Mouse (Mus musculus) monocyte, adult 5-6 weeks (primary cell): Measurements from ENCODE around the gene Paf1. TPM values are rescaled to one million over a fixed set of nuclear protein-coding genes. Genes with fewer than 3 reads are reported as not detected.

Source experiments
- ATAC-seq: fragments of 153-309, 156-312 bp; replicated peaks from 2 replicates; pipeline ENCODE4 v1.8.0; 2017; ENCODE audit warnings: mild to moderate bottlenecking; ENCODE audit not compliant: low TSS enrichment, insufficient number of reproducible peaks, severe bottlenecking, poor library complexity, low FRiP score
- total RNA-seq: library from RNA; stranded (forward); fragments of 200-1000, 200-491, 200-594 nt; gene quantifications from 3 replicates; pipeline ENCODE4 v1.2.3, GENCODE M21; 2017

The Paf1 gene
- total RNA-seq: 162 to 264 TPM (median 189 TPM) in 3 replicates

DNA sequence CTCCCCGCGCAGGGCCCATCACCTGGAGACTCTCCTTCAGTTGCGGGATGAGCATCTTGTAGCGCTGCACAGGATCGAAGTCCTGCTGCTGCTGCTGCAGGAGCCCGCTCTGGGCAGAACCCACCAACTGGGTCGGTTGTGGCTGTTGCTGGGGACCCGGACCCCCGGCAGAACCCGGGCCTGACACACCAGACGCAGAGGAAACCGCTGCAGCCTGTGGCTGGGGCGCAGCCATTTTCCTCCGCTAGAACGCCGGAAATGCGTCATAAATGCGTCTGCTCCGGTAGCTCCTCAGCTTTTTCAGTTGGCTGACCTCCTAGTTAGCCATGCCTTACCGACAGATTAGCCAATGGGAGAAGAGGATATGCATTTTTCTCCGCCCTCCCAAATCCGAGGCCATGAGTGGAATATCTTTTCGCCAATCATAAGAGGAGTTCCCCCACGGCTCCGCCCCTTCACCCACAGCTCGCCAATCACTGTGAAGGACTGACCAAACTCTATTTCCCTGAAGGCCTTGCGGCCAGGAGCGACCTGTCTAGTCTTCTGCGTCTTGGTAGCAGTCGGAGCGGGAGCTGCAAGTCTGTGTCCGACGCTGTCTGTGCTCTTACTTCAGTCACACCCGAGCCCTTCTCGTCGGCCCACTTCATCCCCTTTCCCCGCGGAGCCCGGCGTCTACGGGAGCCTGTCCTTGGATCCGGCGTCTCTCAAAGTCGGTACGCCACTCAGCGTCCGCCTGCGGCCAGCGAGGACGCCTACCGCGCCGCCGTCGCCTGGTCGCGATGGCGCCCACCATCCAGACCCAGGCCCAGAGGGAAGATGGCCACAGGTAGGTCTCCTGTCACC is at the start of gene Paf1, which contains the start of gene Med29:
TSS of gene Paf1 (plus strand) at position 523 of the 843 bp plus-strand sequence.
TSS of gene Med29 (minus strand) at position 280 of the 843 bp plus-strand sequence.
- ATAC-seq: peak; percentile 98

DNA sequence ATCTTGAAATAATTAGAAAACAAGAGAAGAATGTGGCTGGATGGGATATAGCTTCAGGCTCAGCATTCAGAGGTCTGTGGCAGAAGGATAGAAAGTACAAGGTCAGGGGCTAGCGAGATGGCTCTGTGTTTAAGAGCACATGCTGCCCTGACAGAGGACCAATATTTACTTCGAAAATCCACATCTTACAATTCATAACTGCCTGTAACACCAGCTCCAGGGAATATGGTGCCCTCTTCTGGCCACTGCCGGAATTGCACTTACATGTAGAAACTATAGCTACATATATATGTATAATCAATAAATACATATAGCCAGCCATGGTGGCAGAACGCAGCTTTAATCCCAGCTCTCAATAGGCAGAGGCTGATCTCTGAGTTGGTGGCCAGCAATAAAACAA is 48.1 kb upstream of the Paf1 start:
- peak; percentile 70 for ATAC-seq

DNA sequence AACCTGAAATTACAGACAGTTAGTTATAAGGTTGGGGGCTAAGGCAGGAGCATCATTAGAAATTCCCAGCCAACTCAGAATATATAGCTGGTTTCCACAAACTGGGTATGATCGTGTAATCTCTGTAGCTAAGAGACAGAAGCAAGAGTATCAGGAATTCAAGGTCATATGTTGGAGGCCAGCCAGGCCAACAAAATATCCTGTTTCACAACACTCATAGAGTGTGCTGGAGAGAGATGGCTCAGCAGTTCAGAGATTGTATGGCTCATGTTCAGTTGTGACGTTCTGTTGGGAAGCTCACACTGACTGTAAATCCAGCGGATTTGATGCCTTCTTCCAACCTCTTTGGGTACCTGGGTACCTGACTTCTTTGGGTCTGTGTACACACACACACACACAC is 45.0 kb upstream of the Paf1 start:
- ATAC-seq: no peak

DNA sequence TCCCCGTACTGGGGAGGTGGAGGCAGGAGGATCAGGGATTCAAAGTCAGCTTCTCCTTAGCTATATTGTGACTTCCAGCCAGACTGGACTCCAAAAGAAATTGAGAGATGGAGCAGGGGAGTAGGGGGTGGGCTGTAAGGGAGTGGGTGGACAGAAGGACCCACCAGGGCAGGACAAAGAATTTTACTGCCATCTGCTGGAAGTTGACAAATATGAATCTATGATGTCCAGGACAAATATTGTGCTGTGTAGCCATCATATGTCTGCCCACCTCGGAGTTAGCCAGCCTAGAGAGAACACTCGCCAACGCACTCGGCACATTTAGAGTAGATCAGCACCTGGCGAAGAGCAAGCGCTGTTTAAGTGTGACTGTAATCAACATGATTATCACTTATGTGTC is 44.1 kb upstream of the Paf1 start:
- no peak for ATAC-seq

- ATAC-seq: peak; percentile 93
These were observed 42.4 kb upstream of the Paf1 start, which contains the start of gene Rps16 for GRCm38 (mm10) chr7:28350155-28350883. TSS of gene Rps16 (plus strand) at chr7:28350652.

GRCm38 (mm10) chr7:28351676-28352191 is 41.0 kb upstream of the Paf1 start:
- no peak for ATAC-seq

GRCm38 (mm10) chr7:28353267-28353666 is 39.5 kb upstream of the Paf1 start:
- ATAC-seq: no peak

GRCm38 (mm10) chr7:28354113-28354581 is 38.6 kb upstream of the Paf1 start:
- ATAC-seq: no peak

DNA sequence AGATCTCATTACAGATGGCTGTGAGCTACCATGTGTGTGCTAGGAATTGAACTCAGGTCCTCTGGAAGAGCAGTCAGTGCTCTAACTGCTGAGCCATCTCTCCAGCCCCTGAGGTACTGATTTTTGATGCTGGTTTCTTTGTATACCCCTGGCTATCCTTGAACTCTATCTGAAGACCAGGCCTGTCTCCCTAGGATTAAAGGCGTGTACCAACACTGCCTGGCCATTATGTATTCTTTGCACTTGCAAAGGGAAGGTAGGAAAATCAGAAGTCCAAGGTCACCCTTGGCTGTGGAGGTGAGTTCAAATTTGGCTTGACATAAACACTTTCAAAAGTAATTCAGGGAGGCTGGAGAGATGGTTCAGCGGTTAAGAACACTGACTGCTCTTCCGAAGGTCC is 38.2 kb upstream of the Paf1 start:
- no peak for ATAC-seq

DNA sequence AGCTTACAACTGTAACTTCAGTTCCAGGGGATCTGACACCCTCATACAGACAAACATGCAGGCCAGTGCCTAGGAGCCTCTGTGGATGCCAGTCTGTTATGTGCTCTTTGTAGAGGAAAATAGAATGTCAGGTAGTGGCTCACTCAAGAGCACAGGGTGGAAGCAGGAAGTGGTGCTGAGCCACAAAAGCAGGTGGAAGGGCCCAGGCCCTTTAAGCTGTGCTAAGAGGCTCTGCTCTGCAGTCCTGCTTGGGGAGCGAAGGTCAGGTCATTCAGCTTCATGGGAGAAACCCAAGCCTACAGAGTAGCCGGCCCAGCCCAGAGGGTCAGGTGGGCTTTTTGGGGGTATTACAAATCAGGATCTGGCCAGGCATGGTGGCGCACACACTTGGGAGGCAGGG is 37.5 kb upstream of the Paf1 start:
- no peak for ATAC-seq

DNA sequence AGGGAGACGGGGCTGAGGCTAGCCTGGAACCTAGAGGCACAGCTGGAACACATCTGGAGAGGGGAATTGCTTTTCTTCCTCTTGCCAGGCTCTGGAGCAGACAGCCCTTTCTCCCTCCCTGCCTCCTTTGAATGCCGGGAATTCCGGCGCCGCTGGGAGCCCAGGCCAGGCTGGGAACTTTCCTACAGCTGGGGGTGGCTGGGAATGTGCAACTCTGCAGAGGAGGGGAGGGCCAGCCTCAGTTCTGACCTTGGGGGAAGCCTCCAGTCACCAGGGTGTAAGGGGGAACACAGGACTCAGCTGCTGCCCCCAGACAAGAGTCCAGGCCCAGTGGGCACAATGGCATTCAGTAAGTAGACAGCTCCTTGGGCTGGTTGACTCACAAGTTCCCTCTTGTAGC is 35.8 kb upstream of the Paf1 start:
- ATAC-seq: no peak

DNA sequence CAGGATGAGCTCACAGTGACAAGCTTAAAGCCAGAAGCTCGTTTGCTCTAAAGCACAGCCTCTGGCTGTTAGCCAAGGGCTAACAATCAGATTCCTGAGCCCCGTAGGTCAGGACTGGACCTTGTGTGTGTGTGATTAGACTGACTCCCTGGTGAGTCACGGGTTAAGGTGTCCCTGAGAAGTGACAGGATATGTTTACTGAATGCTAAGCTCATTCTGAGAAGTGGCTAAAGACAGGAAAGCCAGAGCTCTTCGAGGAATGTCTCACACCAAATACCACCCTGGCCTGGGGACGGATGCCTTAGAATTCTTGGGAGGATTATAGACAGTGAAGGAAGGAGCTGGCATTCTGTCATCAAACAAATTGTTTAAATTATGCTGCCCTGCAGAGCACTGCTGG is 34.8 kb upstream of the Paf1 start:
- no peak for ATAC-seq

- no peak for ATAC-seq
These were observed 34.3 kb upstream of the Paf1 start for GRCm38 (mm10) chr7:28358431-28358830.

- ATAC-seq: no peak
These were observed 32.9 kb upstream of the Paf1 start for GRCm38 (mm10) chr7:28359854-28360253.

DNA sequence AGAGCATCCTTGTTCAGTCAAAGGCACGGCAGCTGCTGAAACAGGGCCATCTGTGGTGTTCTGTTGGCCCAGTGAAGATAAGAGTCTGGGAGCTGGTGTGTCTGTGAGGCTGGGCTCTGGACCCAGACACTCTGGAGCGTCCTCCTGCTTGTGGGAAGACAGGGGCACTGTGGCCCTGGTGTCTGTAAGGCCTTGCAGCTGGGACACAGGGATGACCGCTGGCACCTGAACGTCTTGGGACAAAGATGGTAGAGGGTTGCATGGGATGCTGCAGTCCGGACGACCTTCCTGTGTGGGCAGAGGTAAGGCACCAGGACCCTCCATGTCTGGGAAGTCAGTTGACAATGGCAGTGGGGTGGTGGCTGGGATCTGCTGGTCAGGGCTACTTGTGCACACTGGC is 32.5 kb upstream of the Paf1 start:
- ATAC-seq: no peak

GRCm38 (mm10) chr7:28361647-28362341 is 31.0 kb upstream of the Paf1 start:
- ATAC-seq: no peak

DNA sequence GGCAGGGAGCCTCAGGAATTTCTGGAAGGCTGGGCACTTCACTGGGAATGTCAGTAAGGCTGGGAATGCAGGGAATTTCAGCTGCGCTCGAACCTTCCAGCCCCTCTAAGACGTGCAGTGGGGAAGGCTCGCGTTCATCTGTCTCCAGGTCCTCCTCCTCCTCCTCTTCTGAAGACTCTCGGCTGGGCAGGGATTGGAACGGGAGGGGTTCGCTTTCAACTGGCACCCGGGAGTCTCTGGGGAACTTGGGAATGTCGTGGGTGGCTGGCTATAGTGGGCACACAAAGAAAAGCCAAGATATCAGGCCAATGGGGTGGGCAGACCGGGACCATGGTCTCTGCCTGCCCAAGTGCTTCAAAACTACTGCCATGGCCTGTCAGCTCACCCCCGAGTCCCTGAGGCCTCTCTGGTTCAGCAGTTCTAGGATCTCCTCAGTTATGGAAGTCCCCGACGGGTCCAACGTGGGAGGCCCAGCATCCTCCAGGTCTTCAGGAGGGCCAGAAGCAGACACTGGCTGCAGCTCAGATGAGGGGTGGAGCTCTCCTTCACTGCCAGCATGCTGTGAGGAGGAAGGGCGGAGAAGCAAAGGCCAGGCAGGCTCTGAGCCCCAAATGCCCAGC is 30.2 kb upstream of the Paf1 start:
- ATAC-seq: no peak

DNA sequence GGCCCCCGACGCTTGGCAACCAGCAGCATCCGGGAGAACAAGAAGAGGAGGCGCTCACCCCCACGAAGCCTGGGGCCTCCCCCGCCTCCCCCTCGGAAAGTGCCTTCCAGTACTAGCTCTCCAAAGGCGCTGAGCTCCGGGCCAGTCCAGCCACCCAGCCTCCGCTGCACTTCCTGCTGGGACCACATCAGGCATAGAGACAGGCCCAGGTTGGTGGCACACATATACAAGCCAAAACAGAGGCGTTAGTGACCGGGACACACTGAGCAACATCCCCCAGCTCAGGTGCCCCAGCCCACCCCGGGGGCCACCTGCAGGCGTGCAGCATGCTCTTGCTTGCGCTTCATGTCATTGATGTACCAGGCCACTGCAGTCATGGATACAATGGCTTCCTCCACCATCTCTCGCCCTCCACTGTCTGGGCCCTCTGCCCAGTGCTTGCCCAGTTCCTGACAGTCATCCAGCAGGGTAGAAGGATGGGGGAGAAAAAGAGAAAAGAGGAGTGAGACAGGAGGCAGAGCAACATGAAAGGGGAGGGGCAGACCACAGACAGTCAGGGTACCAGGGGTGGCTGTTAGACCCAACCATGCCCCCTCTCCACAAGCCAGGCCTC is 25.0 kb upstream of the Paf1 start:
- ATAC-seq: no peak
